ENCODE assay signal across 17 mouse cellular contexts in the genomic region with DNA sequence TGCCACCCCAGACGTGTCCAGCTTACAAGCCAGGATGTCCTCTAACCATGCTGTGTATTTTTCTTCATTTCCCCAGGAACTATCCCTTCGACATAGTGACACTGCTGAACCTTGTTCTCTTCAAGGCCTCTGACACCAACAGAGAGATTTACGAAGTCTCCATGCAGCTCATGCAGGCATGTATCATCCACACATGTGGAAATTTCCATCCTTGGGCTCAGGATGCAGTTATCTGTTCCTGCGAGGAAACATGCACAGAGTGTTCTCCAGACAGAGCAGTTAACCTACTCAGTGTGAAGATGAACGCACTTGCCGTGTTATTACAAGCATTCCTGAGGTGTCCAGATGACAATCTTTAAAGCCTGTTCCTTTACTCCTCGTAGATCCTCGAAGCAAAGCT.
"Had no signal": no experiment of that assay in that cellular context is flagged by ENCODE, and none has a peak within 500 bp of the region (broad histone marks: within the 10 kb centered on the region; RNA-seq: fewer than 3 reads in every experiment).

No protein-coding gene starts in this region.

- H3K27ac ChIP-seq: midbrain, embryonic 10.5 days; midbrain, embryonic 12.5 days; neural tube, embryonic 13.5 days; neural tube, embryonic 15.5 days had no signal

- DNase-seq: lung, embryonic 14.5 days; lung, postnatal 10 days; lung, postnatal 4 days; midbrain, embryonic 14.5 days; retina, postnatal 1 day; right cerebral cortex, adult 18-20 months; right cerebral cortex, postnatal 25 days; right cerebral cortex, postnatal 4 days; spleen, adult 18-20 months; thymus, adult 18-20 months; thymus, postnatal 25 days; thymus, postnatal 4 days had no signal

- H3K4me3 ChIP-seq: midbrain, embryonic 10.5 days; midbrain, embryonic 12.5 days; myocyte; neural tube, embryonic 13.5 days; neural tube, embryonic 15.5 days had no signal
